Comparison of ENCODE assay signal across 11 mouse cellular contexts in the genomic region with DNA sequence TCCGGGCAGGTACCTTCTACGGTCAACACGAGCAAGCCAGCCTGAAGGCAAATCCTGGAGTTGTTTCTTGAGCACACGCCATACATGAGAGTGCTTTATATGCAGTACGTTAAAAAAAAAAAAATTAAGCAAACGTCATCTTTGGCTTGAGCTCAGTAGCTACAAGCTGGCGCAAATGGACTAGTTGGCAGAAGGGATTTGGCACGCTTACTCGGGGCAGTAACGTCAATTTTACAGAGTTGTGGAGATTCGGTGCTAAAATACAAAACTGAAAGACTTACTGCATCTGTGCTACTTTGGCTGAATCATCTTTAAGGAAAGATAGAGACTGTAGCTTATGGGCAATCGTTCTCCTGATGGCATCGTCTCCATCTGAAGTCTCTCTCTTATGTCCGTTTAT.
DNase-seq lines count a peak whose midpoint lies in the region; ATAC-seq and TF ChIP-seq lines count a peak whose summit lies in the region.
"Had no signal": no experiment of that assay in that cellular context is flagged by ENCODE, and none has a peak within 500 bp of the region (broad histone marks: within the 10 kb centered on the region; RNA-seq: fewer than 3 reads in every experiment).

No protein-coding gene starts in this region.

- no peak overlapping the region for H3K9ac ChIP-seq in neural tube, embryonic 15.5 days (replicated peaks)
- H3K9ac ChIP-seq: liver, embryonic 13.5 days had no signal

- peak; percentile 72 for ATAC-seq in frontal cortex, adult (ENCODE audit: low TSS enrichment)
- ATAC-seq in neural tube, embryonic 15.5 days (ENCODE audit: low FRiP score) = no peak
- ATAC-seq: intestine, postnatal 0 days had no signal

- no peak overlapping the region for H3K4me2 ChIP-seq in neural tube, embryonic 15.5 days
- H3K4me2 ChIP-seq: liver, embryonic 13.5 days had no signal

- no peaks in the 10 kb centered on the region for H3K36me3 ChIP-seq in neural tube, embryonic 15.5 days
- H3K36me3 ChIP-seq: liver, embryonic 13.5 days had no signal

- TF ChIP-seq CTCF in cerebellum, adult 2 months (IDR thresholded peaks at IDR 0.05; ENCODE audit: borderline replicate concordance, insufficient read depth, low read depth, low read length) = no peak

- H3K27me3 ChIP-seq in cerebellum, adult 2 months (ENCODE audit: control insufficient read depth, insufficient read depth, low read length) = no peaks in the 10 kb centered on the region
- H3K27me3 ChIP-seq in neural tube, embryonic 15.5 days (replicated peaks) = no peaks in the 10 kb centered on the region
- H3K27me3 ChIP-seq: liver, embryonic 13.5 days had no signal

- H3K4me3 ChIP-seq in cerebellum, adult 2 months (replicated peaks; ENCODE audit: insufficient read depth, low read depth, low read length) = peak overlapping the region; percentile 55
- H3K4me3 ChIP-seq in neural tube, embryonic 15.5 days (replicated peaks) = no peak overlapping the region
- H3K4me3 ChIP-seq: liver, embryonic 13.5 days had no signal

- H3K9me3 ChIP-seq in neural tube, embryonic 15.5 days (replicated peaks) = no peaks in the 10 kb centered on the region
- H3K9me3 ChIP-seq: liver, embryonic 13.5 days had no signal

- 4% methylated on average over 14 of the region's 14 CpGs for WGBS in cerebellum, adult 2 months
- WGBS in neural tube, embryonic 15.5 days = 86% methylated on average over 14 of the region's 14 CpGs

- TF ChIP-seq POLR2A in cerebellum, adult 2 months (IDR thresholded peaks at IDR 0.05; ENCODE audit: borderline replicate concordance, insufficient read depth, low read length) = peak; percentile 48; the same call in 1 of the 2 replicates

- peak overlapping the region; percentile 64 for H3K27ac ChIP-seq in cerebellum, adult 2 months (ENCODE audit: insufficient read depth, low read length)
- H3K27ac ChIP-seq in neural tube, embryonic 15.5 days (replicated peaks) = no peak overlapping the region
- H3K27ac ChIP-seq: liver, embryonic 13.5 days had no signal

- peaks cover 19% of the 10 kb centered on the region; the same call in 1 of the 2 replicates for H3K4me1 ChIP-seq in cerebellum, adult 2 months (ENCODE audit: control insufficient read depth, insufficient read depth, low read length)
- H3K4me1 ChIP-seq in neural tube, embryonic 15.5 days = no peaks in the 10 kb centered on the region
- H3K4me1 ChIP-seq: liver, embryonic 13.5 days had no signal

- DNase-seq in frontal cortex, postnatal 25 days (ENCODE audit: low spot score in 2 of 2) = no peak
- peak; percentile 73 to 88 for DNase-seq in cerebellum, adult 2 months
- DNase-seq in layer of hippocampus, adult 8-10 months (ENCODE audit: low spot score in 2 of 2) = peak; percentile 61 to 62
- peak; percentile 65 to 69 for DNase-seq in right cerebral cortex, adult 2 months (ENCODE audit: low spot score in 2 of 2)
- no peak for DNase-seq in adrenal gland, postnatal 10 days
- DNase-seq in lung, postnatal 4 days = no peak
- DNase-seq: liver, embryonic 13.5 days; thymus, postnatal 4 days had no signal

Comparison
In these comparisons a context has a peak if more than half of its experiments do, and no peak if none do; other contexts are left out.
1. DNase-seq: peak in cerebellum, adult 2 months (2 of 2), layer of hippocampus, adult 8-10 months (2 of 2) and right cerebral cortex, adult 2 months (2 of 2); none in frontal cortex, postnatal 25 days (0 of 2), adrenal gland, postnatal 10 days (single experiment) and lung, postnatal 4 days (0 of 2).